Mouse (Mus musculus): ENCODE data around the gene Dpyd.

Gene Dpyd

GRCm38 (mm10) chr3:118561554-118562310, at the start of gene Dpyd:
TSS of gene Dpyd (plus strand) at chr3:118562129.
- peak; percentile 69 for ATAC-seq (ENCODE audit: insufficient number of reproducible peaks, low FRiP score, low TSS enrichment)

GRCm38 (mm10) chr3:118537676-118538075, 24.3 kb upstream of the Dpyd start:
- ATAC-seq (ENCODE audit: insufficient number of reproducible peaks, low FRiP score, low TSS enrichment) = no peak

GRCm38 (mm10) chr3:118541766-118542165, 20.2 kb upstream of the Dpyd start:
- no peak for ATAC-seq (ENCODE audit: insufficient number of reproducible peaks, low FRiP score, low TSS enrichment)

- no peak for ATAC-seq (ENCODE audit: insufficient number of reproducible peaks, low FRiP score, low TSS enrichment)
Observed at GRCm38 (mm10) chr3:118547551-118548210, 14.2 kb upstream of the Dpyd start.

GRCm38 (mm10) chr3:118557605-118558004, 4.3 kb upstream of the Dpyd start:
- no peak for ATAC-seq (ENCODE audit: insufficient number of reproducible peaks, low FRiP score, low TSS enrichment)

- ATAC-seq (ENCODE audit: insufficient number of reproducible peaks, low FRiP score, low TSS enrichment) = no peak
Observed at GRCm38 (mm10) chr3:118559936-118560335, 2.0 kb upstream of the Dpyd start.

- ATAC-seq (ENCODE audit: insufficient number of reproducible peaks, low FRiP score, low TSS enrichment) = peak; percentile 6; the same call in 1 of the 2 replicates
Observed at GRCm38 (mm10) chr3:118562311-118562671, 362 bp downstream of the Dpyd start.

GRCm38 (mm10) chr3:118566779-118567178, 4.8 kb downstream of the Dpyd start:
- ATAC-seq (ENCODE audit: insufficient number of reproducible peaks, low FRiP score, low TSS enrichment) = no peak

GRCm38 (mm10) chr3:118570197-118570596, 8.3 kb downstream of the Dpyd start:
- ATAC-seq (ENCODE audit: insufficient number of reproducible peaks, low FRiP score, low TSS enrichment) = no peak

GRCm38 (mm10) chr3:118590559-118590958, 28.6 kb downstream of the Dpyd start:
- ATAC-seq (ENCODE audit: insufficient number of reproducible peaks, low FRiP score, low TSS enrichment) = no peak

GRCm38 (mm10) chr3:118594864-118595263, 32.9 kb downstream of the Dpyd start:
- ATAC-seq (ENCODE audit: insufficient number of reproducible peaks, low FRiP score, low TSS enrichment) = no peak

- ATAC-seq (ENCODE audit: insufficient number of reproducible peaks, low FRiP score, low TSS enrichment) = no peak
Observed at GRCm38 (mm10) chr3:118595693-118596092, 33.8 kb downstream of the Dpyd start.

- ATAC-seq (ENCODE audit: insufficient number of reproducible peaks, low FRiP score, low TSS enrichment) = no peak
Observed at GRCm38 (mm10) chr3:118601689-118602640, 40.0 kb downstream of the Dpyd start.

- ATAC-seq (ENCODE audit: insufficient number of reproducible peaks, low FRiP score, low TSS enrichment) = no peak
Observed at GRCm38 (mm10) chr3:118608708-118609107, 46.8 kb downstream of the Dpyd start.

- no peak for ATAC-seq (ENCODE audit: insufficient number of reproducible peaks, low FRiP score, low TSS enrichment)
Observed at GRCm38 (mm10) chr3:118626455-118627375, 64.8 kb downstream of the Dpyd start.

- ATAC-seq (ENCODE audit: insufficient number of reproducible peaks, low FRiP score, low TSS enrichment) = no peak
Observed at GRCm38 (mm10) chr3:118629737-118630136, 67.8 kb downstream of the Dpyd start.

- no peak for ATAC-seq (ENCODE audit: insufficient number of reproducible peaks, low FRiP score, low TSS enrichment)
Observed at GRCm38 (mm10) chr3:118646024-118646570, 84.2 kb downstream of the Dpyd start.

GRCm38 (mm10) chr3:118663987-118664692, 102.2 kb downstream of the Dpyd start:
- no peak for ATAC-seq (ENCODE audit: insufficient number of reproducible peaks, low FRiP score, low TSS enrichment)

Measured in cerebellum, adult (tissue).